Mouse (Mus musculus) lung, postnatal 0 days (tissue): ENCODE results near the gene Herpud1. TPM values are rescaled to one million over a fixed set of nuclear protein-coding genes. Genes with fewer than 3 reads are reported as not detected.
A peak's percentile ranks its signal among the peaks of the same experiment; 100 is the strongest.

ENCODE experiments used
- ATAC-seq: fragments of 200-750 bp; cut with Nextera tagmentation; 2 replicates; pipeline ENCODE4 v1.8.0; 2017; ENCODE audit warnings: moderate library complexity
- DNase-seq: peaks from one replicate; pipeline ENCODE4 v3.0.0-alpha.2; 2016; ENCODE audit warnings: low spot score
- H3K27ac ChIP-seq: fragments of 300-500 bp; sonication (generic); 2 replicates; pipeline ENCODE4 v1.5.1; 2014; ENCODE audit warnings: antibody characterized with exemption, mild to moderate bottlenecking, low read length, mixed read lengths
- H3K27me3 ChIP-seq: fragments of 300-500 bp; sonication (generic); replicated peaks from 2 replicates; pipeline ENCODE4 v1.6.1; 2014; ENCODE audit warnings: low read length, mixed read lengths; ENCODE audit not compliant: insufficient read depth
- H3K36me3 ChIP-seq: fragments of 300-500 bp; sonication (generic); 2 replicates; pipeline ENCODE4 v1.6.1; 2014; ENCODE audit warnings: low read length, mixed read lengths; ENCODE audit not compliant: insufficient read depth
- H3K4me1 ChIP-seq: fragments of 300-500 bp; sonication (generic); 2 replicates; pipeline ENCODE4 v1.6.1; 2014; ENCODE audit warnings: antibody characterized with exemption, low read depth, low read length, mixed read lengths; ENCODE audit not compliant: insufficient read depth
- H3K4me2 ChIP-seq: fragments of 300-500 bp; sonication (generic); replicated peaks from 2 replicates; pipeline ENCODE4 v1.6.1; 2014; ENCODE audit warnings: low read depth, mild to moderate bottlenecking, low read length, moderate library complexity, mixed read lengths
- H3K4me3 ChIP-seq: fragments of 300-500 bp; sonication (generic); 2 replicates; pipeline ENCODE4 v1.5.1; 2014; ENCODE audit warnings: low read depth, low read length
- H3K9ac ChIP-seq: fragments of 300-500 bp; sonication (generic); replicated peaks from 2 replicates; pipeline ENCODE4 v1.6.1; 2014; ENCODE audit warnings: low read depth, mild to moderate bottlenecking
- H3K9me3 ChIP-seq: fragments of 300-500 bp; sonication (generic); 2 replicates; pipeline ENCODE4 v1.6.1; 2016; ENCODE audit warnings: low read length, mixed read lengths
- CTCF ChIP-seq: IDR thresholded peaks from 2 replicates; pipeline ENCODE4 v1.5.1; 2016; ENCODE audit warnings: antibody characterized with exemption, mild to moderate bottlenecking
- EP300 ChIP-seq: IDR thresholded peaks from 2 replicates; pipeline ENCODE4 v1.6.1; 2016; ENCODE audit warnings: antibody characterized with exemption, mild to moderate bottlenecking, control low read depth
- WGBS: fragments of 180-500 bp; shearing (Covaris S2); extraction: QIAGEN DNeasy Blood & Tissue Kit; methylation state at CpG from one replicate; pipeline ENCODE4 v1.1.7; 2014; 5-methylcytosine and 5-hydroxymethylcytosine counted together
- polyA plus RNA-seq: library from polyadenylated mRNA; unstranded; fragments of >200 nt; fragmentation: Nextera tagmentation; extraction: Ambion mirVana; gene quantifications from 2 replicates; pipeline ENCODE4 v1.2.1, GENCODE M21; 2015

Gene Herpud1
- polyA plus RNA-seq, 1 experiment from 2014 or later: 217 TPM

DNA sequence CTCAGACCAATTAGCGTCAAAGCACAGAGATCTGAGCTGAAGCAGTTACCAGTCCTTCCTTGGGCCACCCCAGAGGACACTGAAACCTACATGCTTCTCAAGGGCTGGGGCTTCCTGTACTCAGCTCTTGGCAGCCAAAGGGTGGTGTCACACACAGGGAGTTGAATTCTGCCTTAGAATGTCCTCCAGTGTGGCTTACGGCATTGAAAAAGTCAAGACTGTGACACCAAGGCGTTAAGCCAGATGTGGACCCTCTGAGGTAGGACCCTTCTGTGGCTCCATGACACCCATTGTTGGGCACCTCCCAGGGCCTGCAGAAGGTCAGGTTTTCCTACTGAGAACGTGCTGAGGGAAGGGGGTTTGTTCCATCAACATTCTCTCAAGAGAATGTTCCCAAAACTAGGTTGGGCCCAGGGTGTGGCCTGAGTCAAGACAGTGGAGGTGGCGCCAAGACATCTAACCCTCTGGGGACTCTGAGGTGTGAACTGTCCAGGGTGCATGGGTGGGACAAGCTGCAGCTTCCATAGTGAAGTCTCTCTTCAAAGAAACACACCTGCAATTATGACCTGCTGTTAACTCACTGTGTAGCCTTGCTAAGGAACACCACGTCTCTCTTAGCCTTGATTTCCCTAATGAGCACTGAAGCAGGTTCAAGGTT is 24.3 kb upstream of the Herpud1 start:
- 68% methylated on average over 6 of the region's 6 CpGs for WGBS
- no peak overlapping the region for H3K9ac ChIP-seq
- ATAC-seq: no peak
- H3K9me3 ChIP-seq: no peaks in the 10 kb centered on the region
- DNase-seq: peak; percentile 44
- H3K4me3 ChIP-seq: no peak overlapping the region
- H3K4me1 ChIP-seq: peaks cover 34% of the 10 kb centered on the region
- no peaks in the 10 kb centered on the region for H3K36me3 ChIP-seq
- peak; percentile 18; the same call in 1 of the 2 replicates for TF ChIP-seq EP300
- no peak for TF ChIP-seq CTCF
- H3K4me2 ChIP-seq: no peak overlapping the region
- H3K27ac ChIP-seq: peak overlapping the region; percentile 93
- no peaks in the 10 kb centered on the region for H3K27me3 ChIP-seq

DNA sequence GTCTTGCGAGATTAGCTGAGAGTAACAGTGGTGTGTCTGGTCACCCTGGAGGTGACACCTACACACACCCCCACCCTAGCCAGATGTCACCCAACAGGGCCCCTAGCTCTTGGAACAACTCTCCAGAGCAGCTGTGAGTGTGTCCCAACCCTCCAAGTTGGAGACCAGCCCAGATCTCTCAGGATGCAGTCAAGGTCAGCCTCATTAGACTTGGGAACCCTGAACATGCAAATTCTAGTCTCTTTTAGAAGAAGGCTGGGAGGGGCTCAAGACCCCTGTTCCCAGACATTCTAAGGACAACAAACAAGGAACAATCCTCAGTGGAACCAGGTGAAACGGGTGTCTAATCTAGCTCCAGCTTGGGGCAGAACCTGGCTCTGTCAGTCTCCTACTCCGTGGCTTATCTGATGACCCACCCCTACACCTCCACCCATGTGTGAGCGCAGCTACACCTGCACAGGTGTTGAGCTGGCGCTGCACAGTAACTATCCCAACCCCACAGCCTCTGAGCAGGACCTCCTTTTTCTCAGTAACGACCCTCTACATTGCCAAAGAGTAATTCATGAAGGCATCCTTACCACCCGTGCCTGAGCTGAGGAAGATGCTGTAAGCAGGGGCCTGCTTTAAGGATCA is 23.5 kb upstream of the Herpud1 start:
- no peak overlapping the region for H3K4me3 ChIP-seq
- ATAC-seq (peak; percentile 69), DNase-seq (peak; percentile 87)
- H3K36me3 ChIP-seq: no peaks in the 10 kb centered on the region
- 0 out of 2 replicates have a peak, but pooled peaks have one; percentile 1 for TF ChIP-seq EP300
- TF ChIP-seq CTCF: no peak
- H3K27ac ChIP-seq: peak overlapping the region; percentile 93
- no peaks in the 10 kb centered on the region for H3K9me3 ChIP-seq
- H3K9ac ChIP-seq: no peak overlapping the region; the same call in 1 of the 2 replicates
- no peak overlapping the region for H3K4me2 ChIP-seq
- 42% methylated on average over 7 of the region's 7 CpGs for WGBS
- H3K4me1 ChIP-seq: peaks cover 29% of the 10 kb centered on the region
- no peaks in the 10 kb centered on the region for H3K27me3 ChIP-seq

DNA sequence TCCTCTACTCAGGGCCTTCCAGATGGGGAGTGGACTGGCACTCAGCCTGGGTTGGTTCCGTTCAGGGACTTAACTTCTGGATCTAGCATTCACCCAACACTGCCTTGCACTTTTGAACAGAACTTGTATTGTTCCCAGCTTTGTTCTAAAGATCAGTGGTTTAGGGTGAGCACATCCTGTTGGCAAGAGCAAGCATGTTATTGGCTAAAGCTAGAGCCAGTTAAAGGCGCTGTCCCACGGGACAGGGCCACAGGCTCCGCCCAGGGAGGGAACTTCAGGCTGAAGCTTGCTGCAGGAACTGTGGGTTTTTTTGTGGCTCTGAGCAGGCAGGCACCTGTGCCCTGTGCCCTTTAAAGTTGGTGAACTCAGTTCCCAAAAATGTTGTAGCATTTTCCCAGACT is 22.9 kb upstream of the Herpud1 start:
- ATAC-seq (peak; percentile 86), DNase-seq (peak; percentile 93)
- H3K27me3 ChIP-seq: no peaks in the 10 kb centered on the region
- WGBS: 24% methylated on average over 4 of the region's 4 CpGs
- H3K4me2 ChIP-seq: peak overlapping the region; percentile 1; the same call in 1 of the 2 replicates
- no peak overlapping the region for H3K9ac ChIP-seq
- no peaks in the 10 kb centered on the region for H3K36me3 ChIP-seq
- H3K4me1 ChIP-seq: peaks cover 25% of the 10 kb centered on the region
- H3K4me3 ChIP-seq: no peak overlapping the region
- H3K27ac ChIP-seq: peak overlapping the region; percentile 93
- peak; percentile 61 for TF ChIP-seq EP300
- no peak for TF ChIP-seq CTCF
- no peaks in the 10 kb centered on the region for H3K9me3 ChIP-seq

DNA sequence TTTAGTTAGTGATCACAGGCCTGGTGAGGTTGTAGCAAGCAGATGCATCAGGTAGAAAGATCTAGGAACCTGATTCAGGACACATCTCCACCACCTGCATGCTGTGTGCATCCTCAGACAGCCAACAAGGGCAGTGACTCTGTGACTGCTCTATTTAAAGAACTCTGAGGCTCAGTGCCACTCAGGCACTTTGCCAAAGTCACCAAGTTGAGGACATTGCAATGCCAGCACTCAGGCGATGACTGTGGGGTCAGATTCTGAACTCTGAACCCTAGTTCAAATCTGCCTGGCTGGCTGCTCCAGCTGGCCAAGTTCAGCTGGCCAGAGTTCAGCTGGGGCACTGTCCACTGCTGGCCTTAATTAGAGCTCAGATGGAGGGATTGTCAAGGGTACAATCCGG is 22.3 kb upstream of the Herpud1 start:
- H3K36me3 ChIP-seq: no peaks in the 10 kb centered on the region
- ATAC-seq (0 out of 2 replicates have a peak, but pooled peaks have one; percentile 16), DNase-seq (peak; percentile 46)
- WGBS: 31% methylated on average over 2 of the region's 2 CpGs
- TF ChIP-seq EP300: no peak; the same call in 1 of the 2 replicates
- TF ChIP-seq CTCF: no peak
- H3K4me2 ChIP-seq: 0 out of 2 replicates have a peak overlapping the region, but pooled peaks have one; percentile 1
- peaks cover 21% of the 10 kb centered on the region for H3K4me1 ChIP-seq
- no peaks in the 10 kb centered on the region for H3K9me3 ChIP-seq
- H3K27ac ChIP-seq: peak overlapping the region; percentile 93
- no peaks in the 10 kb centered on the region for H3K27me3 ChIP-seq
- no peak overlapping the region for H3K4me3 ChIP-seq
- no peak overlapping the region for H3K9ac ChIP-seq

DNA sequence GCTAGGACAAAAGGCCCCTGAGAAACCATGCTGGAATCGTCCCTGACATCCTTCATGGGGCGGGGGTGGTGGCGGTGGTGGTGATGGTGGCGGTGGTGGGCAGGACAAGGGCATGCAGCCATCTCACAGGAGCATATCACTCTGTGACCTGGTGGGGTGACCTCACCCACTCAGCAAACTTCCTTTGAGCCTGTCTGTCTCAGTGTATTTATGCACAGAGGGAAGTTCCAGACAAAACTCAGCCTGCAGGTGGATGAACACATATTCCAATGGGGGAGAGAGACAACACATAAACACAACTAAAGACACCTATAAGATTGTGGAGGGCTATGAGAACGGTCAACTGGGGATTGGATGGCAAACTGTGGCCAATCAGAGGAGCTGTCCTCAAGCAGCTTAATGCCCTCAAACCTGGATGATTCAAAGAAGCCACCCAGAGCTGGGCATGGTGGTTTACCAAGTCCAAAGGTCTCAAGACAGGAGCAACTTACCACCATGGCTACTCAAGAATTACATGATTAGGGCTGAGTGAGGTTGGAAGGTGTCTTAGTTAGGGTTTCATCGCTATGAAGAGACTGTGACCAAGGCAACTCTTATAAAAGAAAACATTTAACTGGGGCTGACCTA is 21.4 kb upstream of the Herpud1 start:
- H3K9ac ChIP-seq: no peak overlapping the region
- TF ChIP-seq CTCF (no peak), EP300 (no peak)
- H3K27me3 ChIP-seq: no peaks in the 10 kb centered on the region
- H3K27ac ChIP-seq: no peak overlapping the region
- H3K9me3 ChIP-seq: no peaks in the 10 kb centered on the region
- no peak overlapping the region for H3K4me2 ChIP-seq
- H3K4me1 ChIP-seq: peaks cover 19% of the 10 kb centered on the region
- ATAC-seq (no peak), DNase-seq (no peak)
- H3K4me3 ChIP-seq: no peak overlapping the region
- 78% methylated on average over 6 of the region's 6 CpGs for WGBS
- no peaks in the 10 kb centered on the region for H3K36me3 ChIP-seq

DNA sequence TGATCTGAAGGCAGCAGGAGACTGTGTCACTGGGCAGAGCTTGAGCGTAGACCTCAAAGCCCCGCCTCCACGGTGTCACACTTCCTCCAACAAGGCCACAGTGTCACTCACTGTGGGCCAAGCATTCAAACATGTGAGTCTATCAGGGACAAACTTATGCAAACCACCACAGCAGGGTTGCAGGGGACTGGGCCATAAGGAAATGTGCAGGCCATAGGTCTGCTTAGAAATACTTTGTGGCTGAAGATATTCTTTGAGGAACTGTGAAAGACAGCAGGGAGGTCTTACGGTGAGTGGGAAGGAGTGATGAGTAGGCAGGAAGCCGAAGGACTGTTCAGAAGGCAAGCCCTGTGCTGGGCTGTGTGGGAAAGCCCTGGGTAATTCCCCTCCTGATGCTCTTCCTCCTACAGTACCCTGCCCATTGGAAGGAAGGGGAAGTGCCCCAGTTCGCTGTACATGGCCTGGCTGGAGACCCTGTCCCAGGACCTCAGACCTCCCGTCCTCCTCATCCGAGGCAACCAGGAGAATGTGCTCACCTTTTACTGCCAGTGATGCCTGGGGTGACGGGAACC is 20.7 kb upstream of the Herpud1 start:
- H3K27me3 ChIP-seq: no peaks in the 10 kb centered on the region
- H3K4me3 ChIP-seq: no peak overlapping the region
- TF ChIP-seq EP300: no peak
- TF ChIP-seq CTCF: no peak
- H3K9me3 ChIP-seq: no peaks in the 10 kb centered on the region
- H3K4me2 ChIP-seq: no peak overlapping the region
- DNase-seq: no peak
- 80% methylated on average over 9 of the region's 9 CpGs for WGBS
- H3K4me1 ChIP-seq: peaks cover 19% of the 10 kb centered on the region
- no peak overlapping the region for H3K9ac ChIP-seq
- H3K27ac ChIP-seq: no peak overlapping the region
- ATAC-seq: peak; percentile 5; the same call in 1 of the 2 replicates
- H3K36me3 ChIP-seq: no peaks in the 10 kb centered on the region
